Mouse (Mus musculus) limb, embryonic 11.5 days (tissue): ENCODE data around the gene Brd4. TPM values are rescaled to one million over a fixed set of nuclear protein-coding genes. Genes with fewer than 3 reads are reported as not detected.
"Not testable (repeated sequence)": the region's sequence is repeated elsewhere in the genome, so short reads cannot be mapped to it uniquely, and the experiment has no call there.

Experiments used
- ATAC-seq: fragments of 200-750 bp; cut with Nextera tagmentation; 2 replicates; pipeline ENCODE4 v1.8.0; 2017; ENCODE audit warnings: low read depth; ENCODE audit not compliant: insufficient number of reproducible peaks, low FRiP score, low TSS enrichment
- DNase-seq: peaks from one replicate; pipeline ENCODE4 v3.0.0-alpha.2; 2015; ENCODE audit warnings: low spot score
- H3K27ac ChIP-seq: fragments of 300-500 bp; sonication (generic); replicated peaks from 2 replicates; pipeline ENCODE4 v1.5.1; 2014; ENCODE audit warnings: low read depth, mild to moderate bottlenecking, low read length
- H3K27me3 ChIP-seq: fragments of 300-500 bp; sonication (generic); 2 replicates; pipeline ENCODE4 v1.6.1; 2014; ENCODE audit warnings: mild to moderate bottlenecking, low read length, mixed read lengths; ENCODE audit not compliant: control insufficient read depth, insufficient read depth
- H3K36me3 ChIP-seq: fragments of 300-500 bp; sonication (generic); 2 replicates; pipeline ENCODE4 v1.6.1; 2014; ENCODE audit warnings: mild to moderate bottlenecking, low read length, moderate library complexity, mixed read lengths; ENCODE audit not compliant: control insufficient read depth, insufficient read depth
- H3K4me1 ChIP-seq: fragments of 300-500 bp; sonication (generic); 2 replicates; pipeline ENCODE4 v1.6.1; 2014; ENCODE audit warnings: low read length, mixed read lengths; ENCODE audit not compliant: control insufficient read depth, insufficient read depth
- H3K4me2 ChIP-seq: fragments of 300-500 bp; sonication (generic); 2 replicates; pipeline ENCODE4 v1.6.1; 2014; ENCODE audit warnings: low read depth, mild to moderate bottlenecking, moderate library complexity; ENCODE audit not compliant: severe bottlenecking
- H3K4me3 ChIP-seq: fragments of 300-500 bp; sonication (generic); 2 replicates; pipeline ENCODE4 v1.5.1; 2014; ENCODE audit warnings: low read depth, low read length
- H3K9ac ChIP-seq: fragments of 300-500 bp; sonication (generic); 2 replicates; pipeline ENCODE4 v1.6.1; 2014; ENCODE audit warnings: mild to moderate bottlenecking, low read length
- H3K9me3 ChIP-seq: fragments of 300-500 bp; sonication (generic); 2 replicates; pipeline ENCODE4 v1.6.1; 2016; ENCODE audit warnings: low read length; ENCODE audit not compliant: control insufficient read depth
- WGBS: fragments of 180-500 bp; shearing (Covaris S2); extraction: QIAGEN DNeasy Blood & Tissue Kit; methylation state at CpG from one replicate; pipeline ENCODE4 v1.1.7; 2014; 5-methylcytosine and 5-hydroxymethylcytosine counted together
- polyA plus RNA-seq: library from polyadenylated mRNA; unstranded; fragments of >200 nt; fragmentation: Nextera tagmentation; extraction: Ambion mirVana; gene quantifications from 2 replicates; pipeline ENCODE4 v1.2.1, GENCODE M21; 2014

Gene Brd4
- polyA plus RNA-seq, 1 experiment from 2014 or later, result 124 TPM

DNA sequence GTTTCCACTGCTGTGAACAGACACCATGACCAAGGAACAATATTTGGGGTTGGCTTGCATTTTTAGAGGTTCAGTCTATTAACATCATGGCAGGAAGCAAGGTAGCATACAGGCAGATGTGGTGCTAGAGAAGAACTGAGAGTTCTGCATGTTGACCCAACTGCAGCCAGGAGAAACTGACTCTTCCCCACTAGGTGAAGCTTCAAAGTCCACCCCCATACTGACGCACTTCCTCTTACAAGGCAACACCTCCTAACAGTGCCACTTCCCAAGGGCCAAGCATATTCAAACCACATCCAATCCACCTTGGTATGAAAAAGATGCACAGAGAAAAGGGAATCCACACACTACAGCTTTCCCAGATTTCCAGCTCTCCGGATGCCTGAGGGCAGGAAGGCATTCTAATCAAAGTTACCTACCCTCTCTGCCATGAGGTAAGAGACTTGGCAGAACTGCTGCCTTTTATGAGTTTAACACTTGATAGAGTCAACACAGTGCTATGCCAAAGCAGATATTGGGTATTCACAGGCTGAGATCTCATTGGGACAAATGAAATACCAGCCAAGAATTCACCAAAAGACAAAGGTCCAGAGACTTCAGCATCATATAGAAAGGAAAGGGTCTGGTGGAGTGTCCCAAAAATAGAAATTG lies 43.5 kb downstream of the Brd4 start:
- Histone ChIP-seq H3K27ac (no peak overlapping the region), H3K4me3 (no peak overlapping the region), H3K4me1 (peaks cover under 1% of the 10 kb centered on the region; the same call in 1 of the 2 replicates), H3K9ac (no peak overlapping the region), H3K36me3 (no peaks in the 10 kb centered on the region), H3K27me3 (no peaks in the 10 kb centered on the region), H3K4me2 (no peak overlapping the region), H3K9me3 (no peaks in the 10 kb centered on the region)
- 88% methylated on average over 2 of the region's 2 CpGs for WGBS
- DNase-seq (no peak), ATAC-seq (no peak)

DNA sequence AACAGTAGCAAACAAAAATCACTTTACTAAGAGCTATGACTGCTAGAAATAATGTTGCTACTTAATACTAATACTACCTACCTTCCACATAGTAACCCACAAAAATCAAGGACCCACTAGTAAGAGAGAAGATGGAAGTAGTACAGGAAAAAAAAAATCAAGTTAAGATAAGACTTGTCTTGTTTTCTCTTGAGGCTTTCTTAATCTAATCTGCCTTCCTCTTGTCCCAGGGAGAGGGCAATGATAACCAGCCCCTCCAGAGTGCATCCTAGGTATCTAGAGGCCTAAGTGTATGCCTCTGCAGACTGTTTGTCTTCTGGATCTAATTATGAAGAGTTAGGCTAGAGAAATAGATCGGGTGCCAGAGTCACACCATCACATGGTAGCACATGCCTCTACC lies 45.9 kb downstream of the Brd4 start:
- no peak for ATAC-seq
- 55% methylated on average over 1 of the region's 1 CpGs for WGBS
- Histone ChIP-seq H3K9ac (no peak overlapping the region), H3K9me3 (no peaks in the 10 kb centered on the region), H3K36me3 (no peaks in the 10 kb centered on the region), H3K4me1 (peaks cover 3% of the 10 kb centered on the region; the same call in 1 of the 2 replicates), H3K4me2 (no peak overlapping the region), H3K27ac (no peak overlapping the region), H3K27me3 (no peaks in the 10 kb centered on the region), H3K4me3 (no peak overlapping the region)
- DNase-seq, result no peak

DNA sequence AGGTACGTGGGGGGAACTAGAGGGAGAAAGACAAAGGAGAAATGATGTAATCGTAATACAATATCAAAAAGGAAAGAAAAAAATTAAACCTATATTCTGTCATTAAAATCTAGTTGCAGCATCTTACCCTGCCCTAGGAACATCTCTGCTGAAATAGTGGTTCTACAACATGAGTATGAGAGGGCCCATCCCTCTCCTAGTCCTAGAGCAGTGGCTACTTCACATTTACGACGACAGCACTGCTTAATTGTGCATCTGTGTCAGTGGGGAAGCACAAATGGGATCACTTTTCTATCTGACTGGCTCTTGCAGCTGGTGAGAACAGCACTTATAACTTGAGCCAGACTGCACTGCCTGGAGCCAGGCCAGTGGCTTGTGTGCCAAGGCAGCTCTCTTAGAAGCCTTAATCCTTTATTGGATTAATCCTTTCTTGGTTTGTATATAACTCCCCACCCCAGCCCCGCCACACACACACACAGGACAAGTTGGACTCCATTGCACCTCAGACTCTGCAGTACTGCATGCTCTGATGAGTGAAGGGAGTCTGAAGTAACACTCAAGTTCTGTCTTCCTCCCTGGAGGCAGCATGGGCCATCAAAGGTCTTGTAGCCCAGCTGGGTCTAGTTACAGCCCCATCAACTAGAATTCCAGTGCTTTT lies 48.9 kb downstream of the Brd4 start:
- H3K4me1 ChIP-seq, result peaks cover 3% of the 10 kb centered on the region; the same call in 1 of the 2 replicates
- ATAC-seq (no peak), DNase-seq (peak; percentile 36)
- no peak overlapping the region for H3K4me3 ChIP-seq
- H3K27me3 ChIP-seq, result no peaks in the 10 kb centered on the region
- no peaks in the 10 kb centered on the region for H3K9me3 ChIP-seq
- no peak overlapping the region for H3K9ac ChIP-seq
- H3K4me2 ChIP-seq, result no peak overlapping the region
- no peaks in the 10 kb centered on the region for H3K36me3 ChIP-seq
- H3K27ac ChIP-seq, result no peak overlapping the region
- 74% methylated on average over 5 of the region's 5 CpGs for WGBS

DNA sequence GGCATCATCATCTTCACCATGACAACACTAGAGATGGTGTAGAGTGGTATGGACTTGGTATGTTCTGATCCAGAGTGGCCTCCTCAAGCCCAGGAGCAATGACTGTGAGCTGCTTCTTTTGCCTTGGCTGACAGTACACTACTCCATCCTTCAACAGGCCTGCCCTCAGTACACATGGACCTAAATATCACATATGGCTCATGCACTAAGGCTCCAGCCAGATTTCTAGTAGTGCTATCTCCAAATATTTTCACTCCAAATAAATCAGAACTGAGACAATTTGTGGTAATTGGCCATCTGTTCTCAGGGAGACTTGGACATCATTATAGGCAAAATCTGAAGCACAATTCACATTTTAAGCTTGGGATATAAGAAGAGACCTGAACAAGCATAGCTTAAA lies 51.3 kb downstream of the Brd4 start:
- no peak overlapping the region for H3K4me3 ChIP-seq
- no peak overlapping the region for H3K4me2 ChIP-seq
- H3K9me3 ChIP-seq, result no peaks in the 10 kb centered on the region
- peaks cover 10% of the 10 kb centered on the region; the same call in 1 of the 2 replicates for H3K36me3 ChIP-seq
- H3K9ac ChIP-seq, result no peak overlapping the region
- peaks cover 3% of the 10 kb centered on the region; the same call in 1 of the 2 replicates for H3K4me1 ChIP-seq
- H3K27me3 ChIP-seq, result no peaks in the 10 kb centered on the region
- DNase-seq, result no peak
- no peak for ATAC-seq
- no peak overlapping the region for H3K27ac ChIP-seq

DNA sequence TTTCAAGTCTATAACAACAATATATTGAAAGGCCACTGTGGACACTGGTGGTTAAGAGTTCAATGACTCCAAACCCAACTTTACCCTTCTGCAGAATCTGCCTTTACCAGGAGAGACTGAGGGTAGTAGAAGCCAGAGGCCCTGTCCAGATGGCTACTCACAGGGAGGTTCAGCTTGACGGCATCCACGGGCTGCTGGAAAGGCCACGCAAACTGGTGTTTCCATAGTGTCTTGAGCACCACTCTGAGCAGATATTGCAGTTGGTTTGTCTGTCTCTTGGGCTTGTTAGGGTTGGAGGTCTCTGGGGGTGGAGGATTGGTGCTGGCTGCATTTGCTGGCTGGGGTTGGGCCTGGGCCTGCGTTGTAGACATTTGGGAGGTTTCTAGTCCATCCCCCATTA lies 55.3 kb downstream of the Brd4 start:
- 95% methylated on average over 4 of the region's 4 CpGs for WGBS
- Histone ChIP-seq H3K4me2 (no peak overlapping the region), H3K4me3 (no peak overlapping the region), H3K9me3 (no peaks in the 10 kb centered on the region), H3K4me1 (no peaks in the 10 kb centered on the region), H3K9ac (no peak overlapping the region), H3K36me3 (peaks cover 14% of the 10 kb centered on the region; the same call in 1 of the 2 replicates), H3K27me3 (no peaks in the 10 kb centered on the region), H3K27ac (no peak overlapping the region)
- ATAC-seq (no peak), DNase-seq (no peak)

DNA sequence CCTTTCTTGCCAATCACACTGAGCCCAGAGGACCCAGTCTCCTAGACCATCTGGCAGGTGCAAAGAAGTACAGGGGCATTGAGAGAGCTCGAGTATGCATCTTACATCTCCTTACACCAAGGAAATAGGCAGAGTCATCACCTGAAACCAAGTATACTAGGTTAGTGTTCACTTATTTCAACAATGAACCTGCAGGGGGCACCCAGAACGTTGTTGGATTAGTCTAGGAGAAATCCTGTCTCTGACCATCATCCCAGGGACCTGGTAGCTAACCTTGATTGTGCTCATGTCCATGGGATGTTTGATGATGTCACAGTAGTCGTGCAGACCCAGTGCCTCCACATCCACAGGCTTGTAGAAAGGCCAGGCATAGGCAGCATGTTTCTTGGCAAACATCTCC lies 63.6 kb downstream of the Brd4 start:
- Histone ChIP-seq H3K36me3 (peaks cover 24% of the 10 kb centered on the region), H3K4me3 (no peak overlapping the region), H3K4me2 (no peak overlapping the region), H3K9ac (no peak overlapping the region), H3K27me3 (no peaks in the 10 kb centered on the region), H3K4me1 (no peaks in the 10 kb centered on the region), H3K9me3 (no peaks in the 10 kb centered on the region), H3K27ac (no peak overlapping the region)
- ATAC-seq (no peak), DNase-seq (no peak)
- WGBS, result 78% methylated on average over 3 of the region's 3 CpGs

DNA sequence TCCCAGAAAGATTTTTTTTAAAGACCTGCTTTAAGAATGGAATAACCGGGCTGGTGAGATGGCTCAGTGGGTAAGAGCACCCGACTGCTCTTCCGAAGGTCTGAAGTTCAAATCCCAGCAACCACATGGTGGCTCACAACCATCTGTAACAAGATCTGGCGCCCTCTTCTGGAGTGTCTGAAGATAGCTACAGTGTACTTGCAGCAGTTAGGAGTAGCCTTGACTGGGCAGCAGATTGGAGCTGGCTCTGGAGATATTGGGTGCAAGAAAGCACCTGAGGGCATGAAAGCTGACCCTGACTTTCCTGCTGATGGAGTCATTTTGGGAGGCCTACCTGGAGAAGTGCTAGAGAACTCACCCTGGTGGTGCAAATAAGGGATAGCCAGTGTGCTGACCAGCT lies 68.9 kb downstream of the Brd4 start:
- WGBS, result 68% methylated on average over 4 of the region's 4 CpGs
- not testable (repeated sequence) for H3K9ac ChIP-seq, H3K4me3 ChIP-seq, H3K4me2 ChIP-seq, DNase-seq, H3K4me1 ChIP-seq, H3K27me3 ChIP-seq, ATAC-seq, H3K27ac ChIP-seq, H3K9me3 ChIP-seq
- peaks cover 30% of the 10 kb centered on the region; the same call in 1 of the 2 replicates for H3K36me3 ChIP-seq

DNA sequence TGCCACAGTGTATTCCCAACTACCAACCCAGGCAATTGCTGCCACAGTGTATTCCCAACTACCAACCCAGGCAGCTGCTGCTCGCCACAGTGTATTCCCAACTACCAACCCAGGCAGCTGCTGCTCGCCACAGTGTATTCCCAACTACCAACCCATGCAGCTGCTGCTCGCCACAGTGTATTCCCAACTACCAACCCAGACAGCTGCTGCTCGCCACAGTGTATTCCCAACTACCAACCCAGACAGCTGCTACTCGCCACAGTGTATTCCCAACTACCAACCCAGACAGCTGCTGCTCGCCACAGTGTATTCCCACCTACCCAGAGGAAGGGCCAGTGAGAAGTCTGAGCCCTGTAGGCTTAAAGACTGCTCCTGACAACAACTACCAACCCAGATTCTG lies 73.0 kb downstream of the Brd4 start:
- not testable (repeated sequence) for H3K9me3 ChIP-seq

More for the DNA sequence above, 73.0 kb downstream of the Brd4 start:
- DNase-seq, H3K4me1 ChIP-seq, H3K27ac ChIP-seq, ATAC-seq, H3K27me3 ChIP-seq, H3K4me2 ChIP-seq, H3K9ac ChIP-seq, H3K4me3 ChIP-seq: not testable (repeated sequence)
- 88% methylated on average over 6 of the region's 6 CpGs for WGBS
- peaks cover 47% of the 10 kb centered on the region for H3K36me3 ChIP-seq
